Mouse (Mus musculus): ENCODE results near the gene Itpripl2.

The Itpripl2 gene

DNA sequence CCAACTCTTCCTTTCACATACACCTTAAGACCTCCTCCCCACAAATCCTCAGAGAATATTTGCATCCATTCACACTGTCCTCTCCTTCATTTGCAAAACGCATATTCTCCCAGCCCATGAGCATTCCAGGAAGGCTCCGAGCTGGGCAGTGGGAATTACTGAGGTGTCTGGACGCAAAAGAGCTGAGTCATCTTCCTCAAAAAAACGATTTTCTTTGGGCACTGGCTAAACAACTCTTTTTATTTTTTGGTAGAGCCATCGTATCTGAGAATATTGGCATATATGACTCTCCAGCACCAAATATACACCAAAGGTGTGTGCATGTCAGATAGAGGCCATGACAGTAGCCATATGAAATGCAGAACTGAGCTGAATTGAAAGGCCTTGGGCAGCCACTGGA is 4.9 kb downstream of the Itpripl2 start:
- DNase-seq, result no peak

DNA sequence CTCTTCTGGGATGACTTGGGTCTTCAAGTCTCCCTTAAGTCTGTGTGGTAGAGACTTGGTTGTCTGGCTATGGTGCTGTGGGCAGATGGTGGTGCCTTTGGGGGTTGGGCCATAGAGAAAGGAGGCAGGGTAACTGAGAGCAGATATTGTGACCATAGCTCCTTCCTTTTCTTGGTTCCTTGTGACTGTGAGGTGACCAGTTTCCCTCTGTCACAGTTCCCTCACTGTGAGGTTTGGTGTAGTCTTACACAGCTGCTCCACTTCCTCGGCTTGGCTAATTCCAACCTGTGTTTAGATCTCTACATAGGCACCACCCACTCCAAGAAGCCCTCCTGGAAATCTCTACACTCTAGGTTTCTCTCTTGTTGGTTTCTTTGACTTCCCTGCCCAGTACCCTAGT is 7.8 kb downstream of the Itpripl2 start:
- no peak for DNase-seq

DNA sequence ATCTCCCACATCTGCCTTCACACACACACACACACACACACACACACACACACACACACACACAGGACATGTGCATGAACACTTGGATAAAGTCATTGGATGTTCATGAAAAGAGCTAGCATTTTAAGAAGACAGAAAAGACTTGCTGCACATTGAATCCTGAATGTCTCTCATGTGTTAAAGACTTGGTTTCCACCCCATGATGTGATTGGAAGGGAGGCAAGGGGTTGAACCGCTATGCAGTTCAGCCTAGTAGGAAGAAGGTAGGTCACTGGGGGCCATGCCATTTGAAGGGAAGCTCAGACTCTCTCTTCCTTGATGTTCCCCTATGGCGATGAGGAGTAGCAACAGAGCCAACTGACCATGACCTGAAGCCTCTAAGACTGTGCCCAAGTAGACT is 9.8 kb downstream of the Itpripl2 start:
- no peak for DNase-seq

DNA sequence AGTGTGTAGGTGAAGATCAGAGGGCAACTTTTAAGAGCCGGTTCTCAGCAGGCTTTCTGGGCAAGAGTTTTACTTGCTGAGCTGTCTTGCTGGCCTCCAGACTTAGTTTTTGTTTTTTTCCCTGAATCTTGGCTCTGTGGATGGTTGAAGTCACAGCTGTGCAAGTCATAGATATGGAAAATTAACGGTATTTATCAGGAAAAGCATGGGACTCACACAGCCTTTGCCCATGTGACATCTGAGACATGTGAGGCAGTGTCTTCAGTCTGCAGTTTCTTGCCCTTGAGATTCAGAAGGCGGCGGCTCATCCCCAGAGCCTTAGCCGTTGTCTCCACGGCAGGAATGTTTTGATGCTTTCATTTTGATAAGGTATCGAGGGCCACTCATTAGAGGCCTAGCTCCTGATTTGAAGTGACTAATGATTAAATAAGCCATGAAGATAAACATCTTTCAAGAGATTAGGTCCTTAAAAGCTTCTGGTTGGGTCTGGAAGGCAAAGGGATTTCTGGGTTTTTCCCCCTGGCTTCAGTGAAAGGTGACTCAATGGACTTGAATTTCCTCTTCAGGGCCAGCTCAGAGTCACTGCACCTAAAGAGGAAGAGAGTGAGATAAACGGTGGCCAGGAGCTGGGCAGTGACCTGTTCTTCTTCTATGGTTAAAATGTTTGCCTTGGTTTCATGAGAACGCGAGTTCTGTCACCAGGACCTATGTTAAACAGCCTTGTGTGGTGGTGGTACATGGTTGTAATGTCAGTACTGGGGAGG is 10.5 kb downstream of the Itpripl2 start:
- no peak for DNase-seq

DNA sequence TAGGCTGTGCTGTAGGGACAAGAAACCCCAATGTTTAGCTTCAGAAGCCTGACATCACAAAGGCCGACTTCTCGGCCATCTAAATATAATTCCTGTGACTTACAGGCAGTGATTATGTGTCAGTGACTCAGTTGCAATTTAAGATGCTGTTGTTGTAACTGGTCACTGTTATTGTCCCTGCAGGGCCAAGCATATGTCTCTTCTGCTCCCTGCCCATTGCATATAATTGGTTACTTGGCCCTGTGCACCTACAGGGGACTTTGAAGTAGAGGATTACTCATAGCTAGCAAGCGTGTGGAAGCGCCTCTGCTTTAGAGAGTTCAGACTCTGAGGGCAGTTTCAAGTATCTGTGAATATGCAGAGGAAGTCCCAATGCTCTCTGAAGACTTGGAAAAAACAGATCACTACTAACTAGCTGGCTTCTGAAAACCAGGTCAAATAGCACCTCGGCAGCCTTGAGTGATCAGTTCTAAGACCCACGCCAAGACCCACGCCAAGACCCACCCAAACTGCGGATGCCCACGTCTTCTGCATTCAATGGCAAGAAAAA is 11.5 kb downstream of the Itpripl2 start:
- no peak for DNase-seq

DNA sequence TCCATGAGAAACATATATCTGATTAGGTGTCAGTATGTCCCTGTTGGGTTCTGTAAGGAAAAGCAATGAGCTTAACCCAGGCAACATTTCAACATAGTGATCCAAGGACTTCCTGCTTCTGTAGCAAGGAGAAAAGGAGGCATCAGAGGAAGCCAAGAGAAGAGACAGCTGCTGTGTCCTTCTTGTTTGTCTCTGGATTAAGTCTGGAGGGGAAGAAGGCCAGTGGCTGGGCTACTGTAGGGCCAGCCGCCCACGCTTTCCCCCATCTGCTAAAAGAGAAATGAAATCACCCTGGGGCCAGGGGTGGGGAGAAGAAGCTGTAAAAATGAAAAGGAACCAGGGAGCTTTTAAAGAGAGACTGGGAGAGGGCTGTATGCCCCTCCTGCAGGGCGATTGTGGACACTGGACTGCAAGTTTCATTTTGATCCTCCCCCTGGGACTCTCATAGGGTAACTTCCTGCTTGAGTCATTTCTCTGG is 12.9 kb downstream of the Itpripl2 start:
- DNase-seq, result no peak

DNA sequence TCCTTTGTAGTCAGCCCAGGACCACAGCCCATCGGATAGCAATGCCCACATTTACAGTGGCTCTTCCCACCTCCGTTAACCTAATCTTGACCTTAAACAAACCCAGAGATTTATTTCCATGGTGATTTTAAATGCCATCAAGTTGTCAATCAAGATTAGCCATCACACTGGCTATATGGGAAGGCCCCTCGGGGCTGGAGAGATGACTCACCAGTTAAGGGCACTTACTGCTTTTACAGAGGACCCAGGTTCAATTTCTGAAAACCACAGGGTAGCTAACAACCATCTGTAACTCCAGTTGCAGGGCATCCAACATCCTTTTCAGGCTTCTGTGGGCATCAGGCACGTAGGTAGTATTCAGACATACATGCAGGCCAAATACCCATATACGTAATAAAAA is 15.3 kb downstream of the Itpripl2 start:
- DNase-seq, result no peak

DNA sequence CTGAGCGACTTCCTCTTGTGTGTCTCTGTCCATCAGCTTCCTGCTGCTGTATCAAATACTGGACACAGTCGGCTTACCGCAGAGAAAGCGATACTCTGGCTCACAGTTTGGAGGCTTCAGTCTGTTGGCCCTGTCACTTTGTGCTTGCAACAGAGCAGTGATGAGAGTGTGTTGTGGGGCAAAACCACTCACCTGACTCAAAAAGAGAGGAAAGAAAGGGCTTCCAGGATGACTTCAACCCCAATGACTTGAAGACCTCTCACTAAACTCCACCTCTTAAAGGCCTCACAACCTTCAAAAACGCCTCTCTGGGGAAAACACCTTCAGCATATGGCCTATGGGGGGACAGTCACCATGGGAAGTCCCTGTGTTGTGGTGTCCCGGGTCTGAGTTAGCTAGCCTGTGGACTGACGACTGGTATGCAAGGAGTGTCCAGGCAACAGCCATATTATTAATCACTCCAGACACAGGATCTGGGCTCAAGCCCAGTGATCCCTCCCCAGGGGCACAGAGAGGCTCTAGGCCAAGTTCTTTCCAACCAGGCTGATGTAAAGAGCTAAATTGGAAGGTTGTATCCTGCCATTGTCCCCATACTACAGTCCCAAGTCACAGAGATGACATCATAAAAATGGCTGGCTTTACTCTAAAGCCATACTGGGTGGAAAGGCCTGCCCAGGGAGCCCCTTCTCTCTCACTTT is 16.6 kb downstream of the Itpripl2 start:
- DNase-seq, result no peak

DNA sequence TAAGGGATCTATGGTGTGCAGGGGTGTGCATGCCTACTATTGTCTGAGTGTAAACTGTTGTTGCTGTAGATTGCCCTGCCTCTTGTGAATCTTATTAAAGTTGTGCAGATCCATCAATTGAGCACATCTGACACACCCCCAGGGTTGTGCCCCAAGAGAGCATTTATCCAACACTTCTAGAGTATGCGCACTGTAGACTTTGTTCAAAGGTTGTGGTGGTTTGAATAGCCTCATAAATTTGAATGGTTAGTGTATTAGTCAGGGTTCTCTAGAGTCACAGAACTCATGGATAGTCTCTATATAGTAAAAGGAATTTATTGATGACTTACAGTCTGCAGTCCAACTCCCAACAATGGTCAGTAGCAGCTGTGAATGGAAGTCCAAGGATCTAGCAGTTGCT is 18.9 kb downstream of the Itpripl2 start:
- DNase-seq, result no peak

DNA sequence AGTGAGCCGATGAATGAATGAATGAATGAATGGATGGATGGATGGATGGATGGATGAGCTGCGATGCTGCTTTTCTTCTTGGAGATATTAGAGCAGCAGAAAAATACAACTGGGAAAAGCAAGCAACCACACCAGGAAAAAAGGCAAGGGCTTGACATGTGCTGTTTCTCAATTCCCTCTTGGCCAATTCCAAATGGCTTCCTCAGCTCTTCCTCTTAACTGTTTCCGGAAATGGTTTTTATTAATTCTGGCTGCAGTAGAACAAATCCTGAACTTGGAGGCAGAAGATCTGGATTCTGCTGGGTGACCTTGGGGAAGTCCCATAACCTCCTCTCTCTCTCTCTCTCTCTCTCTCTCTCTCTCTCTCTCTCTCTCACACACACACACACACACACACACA is 23.7 kb downstream of the Itpripl2 start:
- DNase-seq, result no peak

DNA sequence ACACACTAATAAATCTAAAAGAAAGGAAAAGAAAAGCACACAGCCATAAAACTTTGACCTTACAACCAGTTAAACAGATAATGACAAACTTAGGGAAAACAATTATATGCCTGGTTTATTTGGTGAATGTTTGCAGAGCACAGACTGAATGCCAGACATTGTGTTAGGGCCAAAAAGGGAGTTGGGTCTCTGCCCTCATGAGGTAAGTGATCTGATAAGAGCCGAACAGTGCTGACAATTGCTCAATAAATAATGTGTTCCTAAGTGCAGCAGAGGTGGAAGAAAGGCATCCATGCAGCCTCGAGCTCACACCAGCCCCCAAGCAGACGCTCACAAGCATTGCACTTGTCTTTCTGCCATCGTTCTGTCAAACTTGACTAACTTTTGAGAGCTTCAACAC is 27.3 kb downstream of the Itpripl2 start:
- no peak for DNase-seq

DNA sequence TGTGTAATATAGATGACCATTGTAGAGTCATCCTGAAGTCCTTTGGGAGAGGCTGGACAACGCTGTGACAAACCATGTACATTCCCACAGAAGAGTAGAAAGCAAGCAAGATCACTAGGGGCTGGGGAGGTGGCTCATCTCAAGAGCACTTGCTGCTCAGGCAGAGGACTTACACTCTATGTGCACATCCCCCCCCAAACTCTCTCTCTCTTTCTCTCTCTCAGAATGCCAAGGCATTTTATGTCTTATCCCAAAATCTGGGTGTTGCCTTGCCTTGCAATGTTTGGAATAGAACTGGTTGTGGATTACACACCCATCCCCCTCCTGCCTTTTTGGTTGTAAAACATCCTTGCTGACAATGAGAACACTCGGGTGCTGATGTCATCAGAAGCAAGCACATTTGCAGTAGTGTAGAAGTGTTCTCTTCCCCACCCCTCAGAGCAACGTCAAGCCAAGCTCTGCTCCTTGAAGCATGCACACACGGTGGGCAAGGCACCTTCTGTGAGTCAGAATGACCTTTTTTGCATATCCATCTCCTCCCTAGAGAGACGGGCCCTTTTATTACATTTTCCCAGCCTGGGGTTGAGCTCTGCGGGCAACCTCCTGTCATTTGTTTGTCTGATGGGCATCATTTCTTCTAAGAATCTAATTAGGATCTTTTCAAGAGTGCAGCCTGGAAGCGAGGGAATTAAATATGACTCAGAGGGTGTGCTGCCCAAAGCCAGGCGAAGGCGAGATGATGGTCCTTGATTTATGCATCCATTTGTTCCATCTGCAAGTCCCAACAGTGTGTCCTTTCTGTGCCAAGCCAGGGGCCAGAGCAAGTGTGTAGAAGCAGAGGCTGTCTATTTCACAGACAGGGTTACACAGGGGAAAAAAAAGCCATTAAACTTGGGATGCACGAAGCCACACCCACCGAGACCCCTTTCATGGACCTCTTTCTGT is 28.7 kb downstream of the Itpripl2 start:
- DNase-seq, result no peak

DNA sequence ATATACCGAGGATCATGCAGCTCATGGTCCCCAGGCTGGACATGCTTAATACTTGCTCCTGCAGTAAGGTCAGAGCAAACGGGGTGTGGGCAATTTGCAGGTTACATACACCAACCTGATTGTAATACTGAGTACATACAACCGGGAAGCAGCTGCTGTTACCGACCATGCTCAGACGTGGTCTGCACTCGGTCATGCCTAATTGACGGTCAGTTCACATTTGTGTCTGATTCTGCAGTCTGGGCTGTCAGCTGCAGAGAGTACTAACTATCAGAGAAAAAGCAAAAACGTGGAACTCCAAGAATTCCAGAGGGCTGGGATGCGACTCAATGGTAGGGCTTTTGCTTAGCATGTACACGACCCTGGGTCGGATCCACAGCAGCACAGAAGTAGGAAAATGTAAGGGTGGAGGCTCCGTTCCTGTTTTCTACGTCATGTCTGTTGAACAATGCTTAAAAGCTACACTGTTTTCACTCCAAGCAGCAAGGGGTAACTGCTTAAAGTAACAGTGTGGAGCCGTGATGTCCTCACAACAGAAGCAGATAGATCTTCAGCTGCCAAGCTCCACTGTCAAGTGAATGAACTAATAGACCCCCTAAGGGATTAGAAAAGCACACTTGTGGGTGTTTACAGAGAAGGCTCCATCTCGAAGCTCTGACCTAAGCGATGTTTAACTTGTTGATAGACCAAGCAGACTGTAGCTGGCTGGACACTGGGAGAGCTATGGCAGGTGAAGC is 30.2 kb downstream of the Itpripl2 start:
- DNase-seq, result no peak

DNA sequence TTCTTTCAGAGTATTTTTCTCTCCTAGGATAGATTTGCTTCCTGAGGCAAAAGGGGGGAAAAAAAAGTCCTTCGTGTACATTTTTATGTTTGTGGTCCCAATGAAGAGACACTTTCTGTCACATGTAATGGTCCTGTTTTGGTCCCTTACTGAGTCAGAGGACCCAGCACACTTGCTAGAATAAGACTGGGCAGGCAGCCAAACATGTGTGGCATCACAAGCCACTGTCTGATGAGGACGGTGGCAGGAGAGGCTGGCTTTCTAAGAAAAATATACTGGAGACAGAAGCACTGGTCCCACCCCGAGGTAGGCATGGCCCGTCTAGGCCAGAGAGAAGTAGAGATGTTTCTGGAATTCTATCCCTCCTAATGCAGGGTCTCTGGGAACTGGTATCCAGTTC is 38.1 kb downstream of the Itpripl2 start:
- no peak for DNase-seq

DNA sequence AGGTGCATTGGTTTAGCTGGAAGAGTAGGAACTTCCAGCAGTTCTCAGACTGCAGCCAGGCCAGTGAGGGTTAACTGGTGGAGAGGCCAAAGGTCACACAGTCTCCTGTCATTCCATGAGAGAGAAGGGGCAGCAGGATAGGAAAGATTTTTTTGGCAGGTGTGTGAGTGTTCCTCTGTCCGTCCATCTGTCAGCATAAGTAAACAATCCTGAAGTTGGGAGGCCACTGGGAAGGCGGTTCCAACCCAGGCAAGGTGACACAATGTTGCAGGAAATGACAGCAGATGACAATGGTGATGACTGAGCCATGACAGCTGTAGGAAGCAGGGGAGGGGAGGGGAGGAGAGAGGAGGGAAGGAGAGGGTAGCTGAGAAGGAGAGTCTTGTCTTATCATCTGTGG is 38.8 kb downstream of the Itpripl2 start:
- no peak for DNase-seq

DNA sequence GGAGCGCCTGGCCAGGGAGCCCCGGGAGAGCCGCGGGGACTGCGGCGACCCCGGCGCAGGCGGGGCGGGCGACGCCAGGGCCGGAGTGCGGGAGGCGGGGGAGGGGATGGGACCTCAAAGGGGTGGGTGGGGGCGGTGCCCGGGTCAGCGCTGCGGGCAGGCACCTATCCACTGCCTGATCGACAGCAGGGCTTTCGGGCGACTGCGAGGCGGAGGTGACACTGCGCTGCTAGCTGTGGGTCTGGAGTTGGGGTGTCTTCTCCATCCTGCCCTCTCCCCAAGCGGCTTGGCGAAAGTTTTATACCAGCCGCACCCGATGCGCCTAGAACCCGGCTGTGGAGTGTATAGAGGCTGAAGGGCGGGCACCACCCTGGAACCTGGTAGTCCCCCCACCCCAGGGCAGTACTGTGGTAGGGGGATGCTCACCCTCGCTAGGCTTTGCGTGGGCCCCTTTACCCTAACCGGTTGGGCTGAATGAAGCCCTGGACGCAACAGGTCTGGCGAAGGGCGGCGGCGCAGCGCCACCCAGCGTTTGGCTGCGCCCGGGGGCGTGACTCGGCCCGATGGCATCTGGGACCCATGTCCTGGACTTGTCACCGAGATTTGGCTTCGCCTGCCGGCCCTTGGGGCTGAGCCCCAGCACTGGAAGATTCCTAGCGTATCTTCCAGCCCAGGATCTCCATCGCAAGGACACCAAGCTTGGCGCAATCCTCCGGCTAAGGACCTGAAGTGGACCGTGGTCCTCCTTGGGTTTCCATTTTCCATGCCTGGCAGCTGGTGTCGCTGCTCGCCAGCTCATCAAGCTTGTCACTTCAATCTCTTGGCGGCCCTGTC is 43.4 kb downstream of the Itpripl2 start, which contains the start of gene Syt17:
Gene Syt17, minus strand, starts transcription at position 89 of the 834 bp plus-strand sequence.
- DNase-seq, result peak; percentile 8

DNA sequence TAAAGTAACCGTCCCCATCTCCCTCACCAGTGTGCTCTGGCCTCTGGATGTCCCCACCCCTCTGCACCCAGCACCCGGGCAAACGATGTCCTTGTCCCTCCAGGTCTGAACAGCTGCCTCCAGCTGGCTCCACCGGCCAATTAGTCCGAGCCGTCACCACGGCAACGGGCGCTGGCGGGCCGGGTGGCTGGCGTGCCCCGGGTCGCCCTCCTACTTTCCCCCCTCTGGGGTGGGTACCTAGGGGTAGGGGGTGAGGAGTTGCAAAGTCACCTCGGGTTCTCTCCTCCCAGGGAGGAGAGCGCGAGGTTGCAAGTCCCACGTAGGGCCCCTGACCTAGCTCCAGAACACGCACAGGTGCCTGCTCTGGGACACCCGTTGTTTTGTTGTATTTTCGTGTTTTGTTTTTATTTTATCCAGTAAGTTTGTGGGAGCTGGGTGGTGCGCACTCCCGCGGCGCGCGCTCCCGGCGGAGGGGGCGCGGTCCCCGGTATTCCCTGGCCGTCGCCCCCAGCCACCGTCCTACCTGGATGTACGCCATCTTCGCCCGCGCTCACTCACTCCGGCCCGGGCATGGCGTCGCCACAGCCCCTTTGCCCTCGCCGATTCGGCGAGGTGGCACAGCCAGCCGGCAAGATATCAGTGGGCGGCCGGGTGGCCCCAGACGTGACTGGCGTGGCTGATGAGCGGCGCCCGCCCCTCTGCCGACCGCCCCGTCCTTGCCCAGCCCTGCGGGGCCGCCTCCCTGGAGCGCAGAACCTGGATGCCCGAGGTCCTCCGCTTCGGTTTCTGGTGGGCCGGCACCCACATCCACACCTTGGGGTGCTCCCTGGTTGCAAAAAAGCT is 44.3 kb downstream of the Itpripl2 start:
- no peak for DNase-seq

DNA sequence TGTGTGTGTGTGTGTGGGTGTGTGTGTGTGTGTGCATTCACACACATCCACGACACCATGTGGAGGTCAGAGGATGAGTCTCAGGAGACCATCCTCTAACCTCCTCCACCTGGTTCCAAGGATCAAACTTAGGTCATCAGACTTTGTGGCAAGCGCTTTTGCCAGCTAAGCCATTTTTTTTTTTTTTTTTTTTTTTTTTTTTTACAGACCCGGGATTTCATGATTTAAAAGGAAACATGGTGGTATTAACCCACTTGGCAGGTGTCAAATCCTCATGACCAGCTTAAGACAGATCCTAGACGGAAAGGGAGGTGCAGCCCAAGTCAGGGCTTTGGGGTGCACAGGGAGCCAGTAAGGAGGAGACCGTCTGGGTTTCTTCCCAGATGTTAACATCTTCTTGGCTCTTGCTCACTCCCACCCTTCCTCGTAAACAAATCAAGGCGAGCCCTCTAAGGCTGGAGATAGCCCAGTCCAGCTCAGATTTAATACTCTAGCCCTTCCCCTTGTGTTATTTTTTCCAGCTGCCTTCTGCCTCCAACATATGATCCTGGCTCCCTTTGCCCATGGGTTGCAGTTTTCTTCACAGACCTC is 47.8 kb downstream of the Itpripl2 start:
- DNase-seq, result no peak

DNA sequence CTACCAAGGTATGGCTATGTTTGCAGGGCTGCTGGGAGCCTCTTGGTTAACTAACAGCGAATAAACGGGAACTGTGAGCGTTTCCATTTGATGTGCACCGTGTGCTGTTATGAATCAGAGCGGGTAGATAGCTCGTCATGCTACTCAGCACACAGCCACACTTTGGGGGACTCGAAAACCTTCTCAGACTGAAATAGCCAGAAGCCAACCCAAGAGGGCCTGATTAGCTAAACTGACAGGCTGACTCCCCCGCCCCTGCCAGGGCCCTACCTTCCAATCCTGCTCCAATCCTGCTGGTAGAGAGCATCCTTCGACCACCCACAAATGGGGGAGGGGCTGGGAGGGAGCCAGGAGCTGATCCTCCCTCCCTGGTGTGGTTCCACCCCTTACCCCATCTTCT is 48.4 kb downstream of the Itpripl2 start:
- DNase-seq, result no peak

DNA sequence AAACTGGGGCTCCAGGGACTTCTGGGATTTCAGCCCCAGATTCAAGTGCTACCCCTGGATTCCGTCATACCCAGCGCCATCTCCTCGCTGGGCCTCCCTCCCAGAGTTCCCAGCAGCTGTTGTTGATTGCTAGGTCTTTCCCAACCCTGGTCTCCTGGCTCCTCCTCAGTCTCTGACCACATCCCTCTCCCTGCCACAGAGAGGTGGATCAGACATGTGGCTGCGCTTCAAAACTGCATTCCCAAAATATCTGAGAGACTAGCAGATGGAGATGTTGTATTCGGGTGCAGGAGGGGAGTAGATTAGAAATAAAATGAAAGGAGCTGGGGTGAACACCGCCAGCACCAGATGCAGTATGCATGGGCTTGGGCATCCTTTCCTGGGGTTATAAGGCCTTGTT is 50.2 kb downstream of the Itpripl2 start:
- no peak for DNase-seq

Data from thymus, postnatal 25 days (tissue).